Mouse (Mus musculus) hindbrain, embryonic 11.5 days (tissue): Measurements from ENCODE around the gene Vapb. TPM values are rescaled to one million over a fixed set of nuclear protein-coding genes. Genes with fewer than 3 reads are reported as not detected.

ENCODE experiments used
- ATAC-seq: fragments of 200-750 bp; cut with Nextera tagmentation; 2 replicates; pipeline ENCODE4 v1.8.0; 2017; ENCODE audit warnings: mild to moderate bottlenecking, moderate TSS enrichment, moderate library complexity; ENCODE audit not compliant: low FRiP score
- DNase-seq: peaks from one replicate; pipeline ENCODE4 v3.0.0-alpha.2; 2015; ENCODE audit warnings: low spot score
- H3K27ac ChIP-seq: fragments of 300-500 bp; sonication (generic); 2 replicates; pipeline ENCODE4 v1.5.1; 2014; ENCODE audit warnings: mild to moderate bottlenecking, low read depth, low read length
- H3K27me3 ChIP-seq: fragments of 300-500 bp; sonication (generic); 2 replicates; pipeline ENCODE4 v1.6.1; 2014; ENCODE audit warnings: mild to moderate bottlenecking, low read length, moderate library complexity, mixed read lengths; ENCODE audit not compliant: control insufficient read depth, insufficient read depth
- H3K36me3 ChIP-seq: fragments of 300-500 bp; sonication (generic); 2 replicates; pipeline ENCODE4 v1.6.1; 2014; ENCODE audit warnings: mild to moderate bottlenecking, low read length, moderate library complexity, mixed read lengths; ENCODE audit not compliant: control insufficient read depth, insufficient read depth
- H3K4me1 ChIP-seq: fragments of 300-500 bp; sonication (generic); replicated peaks from 2 replicates; pipeline ENCODE4 v1.6.1; 2014; ENCODE audit warnings: low read length, mixed read lengths; ENCODE audit not compliant: control insufficient read depth, insufficient read depth
- H3K4me2 ChIP-seq: fragments of 300-500 bp; sonication (generic); replicated peaks from 2 replicates; pipeline ENCODE4 v1.6.1; 2014; ENCODE audit warnings: mild to moderate bottlenecking, low read depth, low read length
- H3K4me3 ChIP-seq: fragments of 300-500 bp; sonication (generic); 2 replicates; pipeline ENCODE4 v1.5.1; 2014; ENCODE audit warnings: low read depth, low read length
- H3K9ac ChIP-seq: fragments of 300-500 bp; sonication (generic); 2 replicates; pipeline ENCODE4 v1.6.1; 2014; ENCODE audit warnings: low read depth, low read length
- H3K9me3 ChIP-seq: fragments of 300-500 bp; sonication (generic); 2 replicates; pipeline ENCODE4 v1.6.1; 2016; ENCODE audit warnings: low read length; ENCODE audit not compliant: control insufficient read depth
- WGBS: fragments of 180-500 bp; shearing (Covaris S2); extraction: QIAGEN DNeasy Blood & Tissue Kit; methylation state at CpG from one replicate; pipeline ENCODE4 v1.1.7; 2014; 5-methylcytosine and 5-hydroxymethylcytosine counted together
- polyA plus RNA-seq: library from polyadenylated mRNA; unstranded; fragments of >200 nt; fragmentation: Nextera tagmentation; extraction: Ambion mirVana; gene quantifications from 2 replicates; pipeline ENCODE4 v1.2.1, GENCODE M21; 2014

Vapb gene
- polyA plus RNA-seq, 1 experiment from 2014 or later: 18.1 TPM

DNA sequence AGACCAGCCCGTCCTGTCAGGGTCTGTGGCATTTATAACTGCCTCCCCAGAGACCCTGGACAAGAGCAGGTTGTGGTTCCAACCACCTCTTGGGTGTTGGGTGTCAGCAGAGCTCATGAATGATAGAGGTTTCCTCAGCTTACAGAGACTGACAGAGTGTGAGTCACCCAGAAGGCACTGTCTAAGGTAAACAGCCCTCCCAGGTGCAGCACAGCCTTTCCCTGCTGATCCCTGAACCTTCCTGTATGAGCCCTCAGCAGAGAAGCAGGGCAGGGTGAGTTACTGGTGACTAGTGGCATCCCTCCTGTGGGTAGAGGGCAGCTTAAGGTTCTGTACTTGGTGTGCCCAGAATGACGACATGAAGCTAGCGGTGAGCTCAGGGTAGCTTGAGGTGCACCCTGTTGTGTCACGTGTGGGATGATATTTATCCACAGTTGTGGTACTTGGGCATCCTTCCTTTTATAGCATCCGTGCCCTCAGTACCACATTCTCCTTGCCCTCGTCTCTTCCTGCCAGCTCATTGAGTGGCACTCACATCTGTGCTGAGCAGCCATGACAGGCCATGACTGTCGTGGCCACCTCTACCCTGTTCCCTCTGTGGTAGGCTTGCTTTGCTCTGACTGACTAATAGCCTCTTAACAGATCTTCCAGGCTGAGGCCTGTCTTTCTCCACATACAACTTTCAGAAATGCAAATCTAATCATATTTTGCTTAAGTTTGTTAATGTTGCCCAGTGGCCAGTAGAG is 6.9 kb downstream of the Vapb start:
- Histone ChIP-seq H3K36me3 (no peaks in the 10 kb centered on the region), H3K4me2 (no peak overlapping the region), H3K4me3 (no peak overlapping the region), H3K9me3 (no peaks in the 10 kb centered on the region), H3K27ac (no peak overlapping the region; the same call in 1 of the 2 replicates), H3K27me3 (no peaks in the 10 kb centered on the region), H3K4me1 (no peaks in the 10 kb centered on the region), H3K9ac (no peak overlapping the region)
- no peak for ATAC-seq
- DNase-seq: no peak
- 89% methylated on average over 7 of the region's 7 CpGs for WGBS

GRCm38 (mm10) chr2:173748961-173749659 is 11.8 kb downstream of the Vapb start:
- no peak overlapping the region for H3K27ac ChIP-seq
- no peaks in the 10 kb centered on the region for H3K4me1 ChIP-seq
- no peak overlapping the region for H3K4me3 ChIP-seq
- 98% methylated on average over 2 of the region's 2 CpGs for WGBS
- ATAC-seq (no peak), DNase-seq (no peak)
- H3K36me3 ChIP-seq: no peaks in the 10 kb centered on the region
- H3K9ac ChIP-seq: no peak overlapping the region
- H3K9me3 ChIP-seq: no peaks in the 10 kb centered on the region
- no peaks in the 10 kb centered on the region for H3K27me3 ChIP-seq
- H3K4me2 ChIP-seq: no peak overlapping the region

DNA sequence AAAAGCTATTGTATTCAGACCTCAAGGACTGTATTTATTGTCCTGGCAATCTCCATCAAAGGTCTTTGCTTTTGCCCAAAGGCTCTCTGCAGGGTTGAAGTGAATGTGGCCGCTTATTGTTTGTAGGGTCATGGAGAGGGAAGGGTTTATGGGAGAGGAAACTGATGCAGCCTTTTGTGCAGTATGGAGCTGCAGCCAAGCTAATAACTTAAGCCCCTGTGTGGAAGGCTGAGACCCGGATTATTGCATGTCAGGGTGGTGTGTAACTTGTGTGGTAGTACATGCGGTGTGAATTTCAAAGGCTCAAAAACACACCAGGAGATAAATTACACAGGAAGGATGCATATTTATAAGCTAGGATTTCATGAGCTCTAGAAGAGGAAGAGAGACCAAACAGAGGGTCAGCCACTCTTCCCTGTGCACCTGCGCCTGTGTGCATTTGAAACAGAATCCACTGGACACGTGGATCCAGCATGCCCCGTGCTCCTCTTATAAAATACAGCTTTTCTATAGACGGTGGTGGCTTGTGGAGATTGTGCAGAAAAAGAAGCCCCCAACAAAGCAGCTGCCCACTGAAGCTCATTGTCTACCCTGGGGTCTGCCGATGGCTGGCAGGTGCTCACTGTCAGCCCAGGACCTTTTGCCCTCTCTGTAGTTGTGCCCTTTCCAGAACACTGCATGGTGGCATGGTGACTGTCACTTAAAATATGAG is 18.3 kb downstream of the Vapb start:
- Histone ChIP-seq H3K27ac (peak overlapping the region; percentile 65), H3K4me2 (no peak overlapping the region), H3K9ac (no peak overlapping the region), H3K9me3 (no peaks in the 10 kb centered on the region), H3K36me3 (no peaks in the 10 kb centered on the region), H3K4me3 (no peak overlapping the region), H3K27me3 (no peaks in the 10 kb centered on the region), H3K4me1 (peaks cover 19% of the 10 kb centered on the region)
- 49% methylated on average over 8 of the region's 8 CpGs for WGBS
- ATAC-seq (peak; percentile 70; the same call in 1 of the 2 replicates), DNase-seq (peak; percentile 26)

- Histone ChIP-seq H3K4me3 (no peak overlapping the region), H3K36me3 (no peaks in the 10 kb centered on the region), H3K9ac (no peak overlapping the region), H3K4me1 (peaks cover 19% of the 10 kb centered on the region), H3K27me3 (no peaks in the 10 kb centered on the region), H3K4me2 (no peak overlapping the region), H3K9me3 (no peaks in the 10 kb centered on the region), H3K27ac (no peak overlapping the region)
- ATAC-seq (no peak), DNase-seq (no peak)
- 87% methylated on average over 8 of the region's 8 CpGs for WGBS
Observed at GRCm38 (mm10) chr2:173757624-173758155, 20.4 kb downstream of the Vapb start.

GRCm38 (mm10) chr2:173760607-173761006 is 23.3 kb downstream of the Vapb start:
- 94% methylated on average over 6 of the region's 6 CpGs for WGBS
- H3K4me1 ChIP-seq: peaks cover 22% of the 10 kb centered on the region
- H3K4me3 ChIP-seq: no peak overlapping the region

DNA sequence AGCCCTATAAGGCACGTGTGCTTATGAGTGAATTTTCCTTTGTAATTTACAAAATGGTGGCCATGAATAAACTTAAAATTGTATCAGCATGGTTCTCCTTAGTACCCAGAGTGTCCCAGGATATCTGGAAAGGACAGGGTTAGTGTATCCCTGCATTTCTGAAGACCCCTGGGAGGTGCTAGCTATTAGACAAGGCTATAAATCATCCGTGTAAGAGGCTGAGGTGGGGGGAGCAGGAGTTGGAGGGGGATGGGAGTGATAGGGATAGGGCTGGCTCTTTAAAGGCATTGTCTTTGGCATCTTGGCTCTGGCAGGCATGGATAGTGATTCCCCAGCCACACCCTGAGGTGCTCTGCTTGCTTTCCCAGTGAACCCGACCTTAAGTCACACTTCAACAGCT is 27.3 kb downstream of the Vapb start:
- Histone ChIP-seq H3K9me3 (no peaks in the 10 kb centered on the region), H3K27ac (peak overlapping the region; percentile 56; the same call in 1 of the 2 replicates), H3K4me1 (peaks cover 13% of the 10 kb centered on the region; the same call in 1 of the 2 replicates), H3K36me3 (no peaks in the 10 kb centered on the region), H3K4me3 (no peak overlapping the region), H3K9ac (no peak overlapping the region), H3K4me2 (no peak overlapping the region), H3K27me3 (no peaks in the 10 kb centered on the region)
- DNase-seq (peak; percentile 47), ATAC-seq (peak; percentile 72)
- 53% methylated on average over 3 of the region's 3 CpGs for WGBS

More at GRCm38 (mm10) chr2:173760607-173761006, 23.3 kb downstream of the Vapb start:
- Histone ChIP-seq H3K9ac (no peak overlapping the region), H3K9me3 (no peaks in the 10 kb centered on the region), H3K4me2 (no peak overlapping the region), H3K27me3 (no peaks in the 10 kb centered on the region), H3K36me3 (no peaks in the 10 kb centered on the region), H3K27ac (no peak overlapping the region)
- ATAC-seq (no peak), DNase-seq (no peak)

DNA sequence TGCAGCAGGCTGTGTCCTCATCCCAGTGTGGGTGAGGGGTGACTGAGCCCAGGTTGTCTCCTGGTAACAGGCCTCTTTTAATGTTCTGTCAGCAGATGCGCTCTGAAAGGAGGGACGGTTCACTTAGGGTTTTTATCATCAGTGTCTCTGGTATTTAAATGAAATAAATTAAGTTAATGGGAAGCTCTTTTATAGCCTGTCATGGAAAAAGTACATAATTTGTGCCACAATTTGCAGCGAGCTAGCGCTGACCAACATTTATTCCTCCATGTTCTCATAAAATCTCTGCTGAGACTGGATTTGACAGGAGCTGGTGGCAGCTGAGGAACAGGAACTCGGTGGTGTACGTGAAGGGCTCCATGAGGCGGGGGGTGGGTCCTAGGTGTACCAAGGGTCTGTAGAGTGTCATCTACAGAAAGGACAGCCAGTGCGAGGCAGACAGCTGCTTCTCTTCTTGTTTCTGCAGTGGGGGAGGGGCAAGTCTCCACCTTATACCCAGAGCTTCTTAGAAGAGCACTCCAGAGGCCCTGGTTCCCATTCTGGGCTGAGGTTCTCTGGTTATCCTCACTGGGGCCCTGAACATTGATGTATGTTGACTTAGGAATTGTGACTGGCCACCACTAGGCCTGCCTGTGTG is 30.8 kb downstream of the Vapb start:
- ATAC-seq: no peak
- DNase-seq: no peak
- H3K9me3 ChIP-seq: no peaks in the 10 kb centered on the region
- no peaks in the 10 kb centered on the region for H3K36me3 ChIP-seq
- no peak overlapping the region for H3K4me2 ChIP-seq
- H3K4me1 ChIP-seq: peaks cover 15% of the 10 kb centered on the region; the same call in 1 of the 2 replicates
- no peaks in the 10 kb centered on the region for H3K27me3 ChIP-seq
- H3K4me3 ChIP-seq: no peak overlapping the region
- H3K27ac ChIP-seq: peak overlapping the region; percentile 19; the same call in 1 of the 2 replicates
- no peak overlapping the region for H3K9ac ChIP-seq
- WGBS: 81% methylated on average over 8 of the region's 8 CpGs

GRCm38 (mm10) chr2:173769183-173769582 is 31.9 kb downstream of the Vapb start:
- Histone ChIP-seq H3K9ac (no peak overlapping the region), H3K4me3 (no peak overlapping the region), H3K36me3 (no peaks in the 10 kb centered on the region), H3K4me2 (no peak overlapping the region), H3K27me3 (no peaks in the 10 kb centered on the region), H3K4me1 (peaks cover 12% of the 10 kb centered on the region; the same call in 1 of the 2 replicates), H3K27ac (no peak overlapping the region), H3K9me3 (no peaks in the 10 kb centered on the region)
- DNase-seq (no peak), ATAC-seq (no peak)
- 70% methylated on average over 10 of the region's 10 CpGs for WGBS
